Mouse (Mus musculus) limb, embryonic 14.5 days (tissue): ENCODE results near the gene Pigr. TPM values are rescaled to one million over a fixed set of nuclear protein-coding genes. Genes with fewer than 3 reads are reported as not detected.

Source experiments
- ATAC-seq: fragments of 200-750 bp; cut with Nextera tagmentation; 2 replicates; pipeline ENCODE4 v1.8.0; 2017; ENCODE audit warnings: low read depth, moderate number of reproducible peaks, moderate TSS enrichment; ENCODE audit not compliant: low FRiP score
- DNase-seq: peaks from one replicate; pipeline ENCODE4 v3.0.0-alpha.2; 2015; ENCODE audit warnings: low spot score
- H3K27ac ChIP-seq: fragments of 300-500 bp; sonication (generic); replicated peaks from 2 replicates; pipeline ENCODE4 v1.5.1; 2014; ENCODE audit warnings: low read depth, mild to moderate bottlenecking, low read length, moderate library complexity, mixed read lengths
- H3K27me3 ChIP-seq: fragments of 300-500 bp; sonication (generic); 2 replicates; pipeline ENCODE4 v1.6.1; 2014; ENCODE audit warnings: low read length, mixed read lengths; ENCODE audit not compliant: control insufficient read depth, insufficient read depth
- H3K36me3 ChIP-seq: fragments of 300-500 bp; sonication (generic); 2 replicates; pipeline ENCODE4 v1.6.1; 2014; ENCODE audit warnings: mild to moderate bottlenecking, low read length, moderate library complexity, mixed read lengths; ENCODE audit not compliant: control insufficient read depth, insufficient read depth
- H3K4me1 ChIP-seq: fragments of 300-500 bp; sonication (generic); 2 replicates; pipeline ENCODE4 v1.6.1; 2014; ENCODE audit warnings: antibody characterized with exemption, low read length, mixed read lengths; ENCODE audit not compliant: control insufficient read depth, insufficient read depth
- H3K4me2 ChIP-seq: fragments of 300-500 bp; sonication (generic); replicated peaks from 2 replicates; pipeline ENCODE4 v1.6.1; 2014; ENCODE audit warnings: low read depth, mild to moderate bottlenecking, low read length, moderate library complexity; ENCODE audit not compliant: severe bottlenecking
- H3K4me3 ChIP-seq: fragments of 300-500 bp; sonication (generic); replicated peaks from 2 replicates; pipeline ENCODE4 v1.5.1; 2014; ENCODE audit warnings: low read length
- H3K9ac ChIP-seq: fragments of 300-500 bp; sonication (generic); 2 replicates; pipeline ENCODE4 v1.6.1; 2014; ENCODE audit warnings: mild to moderate bottlenecking, low read depth, low read length, moderate library complexity; ENCODE audit not compliant: severe bottlenecking
- H3K9me3 ChIP-seq: fragments of 300-500 bp; sonication (generic); 2 replicates; pipeline ENCODE4 v1.6.1; 2016; ENCODE audit warnings: low read length; ENCODE audit not compliant: control insufficient read depth
- POLR2A ChIP-seq: fragments of 200-500 bp; IDR thresholded peaks from 2 replicates; pipeline ENCODE4 v1.8.0; 2012; ENCODE audit warnings: inconsistent platforms, mild to moderate bottlenecking, moderate library complexity, borderline replicate concordance; ENCODE audit not compliant: insufficient read depth, insufficient read length; ENCODE audit errors: extremely low read depth
- WGBS: fragments of 180-500 bp; shearing (Covaris S2); extraction: QIAGEN DNeasy Blood & Tissue Kit; methylation state at CpG from one replicate; pipeline ENCODE4 v1.1.7; 2014; 5-methylcytosine and 5-hydroxymethylcytosine counted together
- polyA plus RNA-seq, 2 experiments: library from polyadenylated mRNA; depleted of rRNA in 1 of 2; stranded (reverse) in 1 of 2; unstranded in 1 of 2; fragments of >200 nt; fragmentation: Nextera tagmentation in 1 of 2; extraction: Ambion mirVana in 1 of 2; gene quantifications; 2 replicates each; pipeline versions ENCODE4 v1.2.1 to v1.2.3; 2012 to 2014

The Pigr gene
- polyA plus RNA-seq, 2 experiments, result 0.15 TPM; not detected in 1

- Histone ChIP-seq H3K27ac (no peak overlapping the region), H3K4me3 (no peak overlapping the region), H3K36me3 (no peaks in the 10 kb centered on the region), H3K4me1 (no peaks in the 10 kb centered on the region), H3K27me3 (no peaks in the 10 kb centered on the region), H3K4me2 (no peak overlapping the region), H3K9ac (no peak overlapping the region), H3K9me3 (no peaks in the 10 kb centered on the region)
- whole genome bisulfite sequencing, result 95% methylated on average over 7 of the region's 7 CpGs
- no peak for DNase-seq
- no peak for ATAC-seq
- TF ChIP-seq POLR2A, result no peak
Observed at GRCm38 (mm10) chr1:130844516-130844915, 18.0 kb downstream of the Pigr start.

- WGBS, result 87% methylated on average over 10 of the region's 10 CpGs
- no peaks in the 10 kb centered on the region for H3K9me3 ChIP-seq
Observed at GRCm38 (mm10) chr1:130849530-130850214, 23.2 kb downstream of the Pigr start.

GRCm38 (mm10) chr1:130850405-130850804, 23.9 kb downstream of the Pigr start:
- H3K9ac ChIP-seq, result no peak overlapping the region
- no peak overlapping the region for H3K4me3 ChIP-seq
- H3K36me3 ChIP-seq, result no peaks in the 10 kb centered on the region
- no peak for ATAC-seq
- no peak overlapping the region for H3K27ac ChIP-seq
- TF ChIP-seq POLR2A, result no peak
- H3K9me3 ChIP-seq, result no peaks in the 10 kb centered on the region
- no peak for DNase-seq
- no peak overlapping the region for H3K4me2 ChIP-seq
- H3K4me1 ChIP-seq, result no peaks in the 10 kb centered on the region
- H3K27me3 ChIP-seq, result no peaks in the 10 kb centered on the region
- WGBS, result 89% methylated on average over 5 of the region's 5 CpGs

More at GRCm38 (mm10) chr1:130849530-130850214, 23.2 kb downstream of the Pigr start:
- Histone ChIP-seq H3K36me3 (no peaks in the 10 kb centered on the region), H3K4me1 (no peaks in the 10 kb centered on the region), H3K9ac (no peak overlapping the region), H3K4me2 (no peak overlapping the region), H3K4me3 (no peak overlapping the region), H3K27ac (no peak overlapping the region), H3K27me3 (no peaks in the 10 kb centered on the region)
- no peak for TF ChIP-seq POLR2A
- ATAC-seq (no peak), DNase-seq (no peak)

GRCm38 (mm10) chr1:130854819-130855218, 28.3 kb downstream of the Pigr start:
- Histone ChIP-seq H3K27me3 (no peaks in the 10 kb centered on the region), H3K4me2 (no peak overlapping the region), H3K9ac (no peak overlapping the region), H3K4me1 (no peaks in the 10 kb centered on the region), H3K9me3 (no peaks in the 10 kb centered on the region), H3K36me3 (no peaks in the 10 kb centered on the region), H3K4me3 (no peak overlapping the region), H3K27ac (no peak overlapping the region)
- DNase-seq (no peak), ATAC-seq (no peak)
- 85% methylated on average over 9 of the region's 9 CpGs for WGBS
- TF ChIP-seq POLR2A, result no peak

- WGBS, result 78% methylated on average over 2 of the region's 2 CpGs
- TF ChIP-seq POLR2A, result no peak
- no peaks in the 10 kb centered on the region for H3K27me3 ChIP-seq
- no peaks in the 10 kb centered on the region for H3K36me3 ChIP-seq
- H3K9ac ChIP-seq, result no peak overlapping the region
- no peak overlapping the region for H3K4me3 ChIP-seq
- no peak overlapping the region for H3K4me2 ChIP-seq
- ATAC-seq, result no peak
- H3K27ac ChIP-seq, result no peak overlapping the region
- DNase-seq, result no peak
- H3K4me1 ChIP-seq, result no peaks in the 10 kb centered on the region
- H3K9me3 ChIP-seq, result no peaks in the 10 kb centered on the region
Observed at GRCm38 (mm10) chr1:130855723-130856122, 29.2 kb downstream of the Pigr start.

GRCm38 (mm10) chr1:130857456-130857855, 31.0 kb downstream of the Pigr start:
- Histone ChIP-seq H3K9me3 (no peaks in the 10 kb centered on the region), H3K27ac (no peak overlapping the region), H3K9ac (no peak overlapping the region), H3K36me3 (no peaks in the 10 kb centered on the region), H3K4me1 (no peaks in the 10 kb centered on the region), H3K27me3 (no peaks in the 10 kb centered on the region), H3K4me2 (no peak overlapping the region), H3K4me3 (no peak overlapping the region)
- DNase-seq, result no peak
- 68% methylated on average over 4 of the region's 4 CpGs for WGBS
- no peak for ATAC-seq
- no peak for TF ChIP-seq POLR2A
